Mouse (Mus musculus): Measurements from ENCODE around the gene Depdc5. TPM values are rescaled to one million over a fixed set of nuclear protein-coding genes. Genes with fewer than 3 reads are reported as not detected.

Gene Depdc5
- polyA plus RNA-seq, 1 experiment from 2014 or later: 3.0 TPM

GRCm38 (mm10) chr5:33014096-33014495 is 150.6 kb downstream of the Depdc5 start:
- no peak for DNase-seq
- H3K27me3 ChIP-seq (ENCODE audit: insufficient read depth, low read length): no peaks in the 10 kb centered on the region
- H3K4me3 ChIP-seq (ENCODE audit: low read depth, low read length): no peak overlapping the region
- no peak overlapping the region for H3K27ac ChIP-seq (ENCODE audit: low read depth)
- H3K4me1 ChIP-seq (ENCODE audit: insufficient read depth): peaks cover 7% of the 10 kb centered on the region
- ATAC-seq: no peak
- no peaks in the 10 kb centered on the region for H3K36me3 ChIP-seq (replicated peaks; ENCODE audit: insufficient read depth, low read length)
- TF ChIP-seq EP300 (IDR thresholded peaks at IDR 0.05; ENCODE audit: low read depth) (no peak), CTCF (IDR thresholded peaks at IDR 0.05; ENCODE audit: low read depth) (no peak)
- H3K9ac ChIP-seq (replicated peaks): no peak overlapping the region
- no peak overlapping the region for H3K4me2 ChIP-seq (ENCODE audit: low read depth, low read length)
- no peaks in the 10 kb centered on the region for H3K9me3 ChIP-seq (ENCODE audit: low read length)
- 61% methylated on average over 1 of the region's 1 CpGs for WGBS (ENCODE audit: insufficient replicate concordance)

- no peak overlapping the region for H3K4me2 ChIP-seq (ENCODE audit: low read depth, low read length)
- DNase-seq (no peak), ATAC-seq (no peak)
- H3K9ac ChIP-seq (replicated peaks): no peak overlapping the region
- no peak overlapping the region for H3K27ac ChIP-seq (ENCODE audit: low read depth)
- TF ChIP-seq CTCF (IDR thresholded peaks at IDR 0.05; ENCODE audit: low read depth) (no peak), EP300 (IDR thresholded peaks at IDR 0.05; ENCODE audit: low read depth) (peak; percentile 74)
- peaks cover 13% of the 10 kb centered on the region for H3K4me1 ChIP-seq (ENCODE audit: insufficient read depth)
- H3K36me3 ChIP-seq (replicated peaks; ENCODE audit: insufficient read depth, low read length): no peaks in the 10 kb centered on the region
- no peaks in the 10 kb centered on the region for H3K9me3 ChIP-seq (ENCODE audit: low read length)
- H3K4me3 ChIP-seq (ENCODE audit: low read depth, low read length): no peak overlapping the region
- 51% methylated on average over 5 of the region's 5 CpGs for WGBS (ENCODE audit: insufficient replicate concordance)
- no peaks in the 10 kb centered on the region for H3K27me3 ChIP-seq (ENCODE audit: insufficient read depth, low read length)
Measured at GRCm38 (mm10) chr5:33015579-33015978, 152.1 kb downstream of the Depdc5 start.

- no peak for DNase-seq
- no peaks in the 10 kb centered on the region for H3K9me3 ChIP-seq (ENCODE audit: low read length)
- TF ChIP-seq EP300 (IDR thresholded peaks at IDR 0.05; ENCODE audit: low read depth) (no peak), CTCF (IDR thresholded peaks at IDR 0.05; ENCODE audit: low read depth) (no peak)
- H3K36me3 ChIP-seq (replicated peaks; ENCODE audit: insufficient read depth, low read length): peaks cover 13% of the 10 kb centered on the region
- H3K4me2 ChIP-seq (ENCODE audit: low read depth, low read length): peak overlapping the region; percentile 88
- H3K27ac ChIP-seq (ENCODE audit: low read depth): peak overlapping the region; percentile 98
- peak overlapping the region; percentile 91 for H3K4me3 ChIP-seq (ENCODE audit: low read depth, low read length)
- peak; percentile 22 for ATAC-seq
- H3K9ac ChIP-seq (replicated peaks): peak overlapping the region; percentile 78
- peaks cover 30% of the 10 kb centered on the region for H3K4me1 ChIP-seq (ENCODE audit: insufficient read depth)
- H3K27me3 ChIP-seq (ENCODE audit: insufficient read depth, low read length): no peaks in the 10 kb centered on the region
- WGBS (ENCODE audit: insufficient replicate concordance): 4% methylated on average over 15 of the region's 15 CpGs
Measured at GRCm38 (mm10) chr5:33018189-33018560, 154.7 kb downstream of the Depdc5 start.

GRCm38 (mm10) chr5:33018561-33019425 is 155.3 kb downstream of the Depdc5 start, which contains the start of gene Ywhah:
Ywhah (plus strand) TSS chr5:33018816.
- peaks cover 33% of the 10 kb centered on the region for H3K4me1 ChIP-seq (ENCODE audit: insufficient read depth)
- TF ChIP-seq CTCF (IDR thresholded peaks at IDR 0.05; ENCODE audit: low read depth) (peak; percentile 38), EP300 (IDR thresholded peaks at IDR 0.05; ENCODE audit: low read depth) (peak; percentile 74; the same call in 1 of the 2 replicates)
- WGBS (ENCODE audit: insufficient replicate concordance): under 1% methylated on average over 56 of the region's 121 CpGs

GRCm38 (mm10) chr5:33019426-33019821 is 155.9 kb downstream of the Depdc5 start:
- Histone ChIP-seq H3K27ac (ENCODE audit: low read depth) (peak overlapping the region; percentile 98), H3K4me1 (ENCODE audit: insufficient read depth) (peaks cover 38% of the 10 kb centered on the region), H3K9me3 (ENCODE audit: low read length) (no peaks in the 10 kb centered on the region), H3K4me3 (ENCODE audit: low read depth, low read length) (peak overlapping the region; percentile 91), H3K9ac (replicated peaks) (peak overlapping the region; percentile 94), H3K27me3 (ENCODE audit: insufficient read depth, low read length) (no peaks in the 10 kb centered on the region), H3K36me3 (replicated peaks; ENCODE audit: insufficient read depth, low read length) (peaks cover 26% of the 10 kb centered on the region), H3K4me2 (ENCODE audit: low read depth, low read length) (peak overlapping the region; percentile 88)
- ATAC-seq (no peak), DNase-seq (no peak)
- WGBS (ENCODE audit: insufficient replicate concordance): 0% methylated on average over 12 of the region's 12 CpGs
- no peak for TF ChIP-seq EP300 (IDR thresholded peaks at IDR 0.05; ENCODE audit: low read depth)

More at GRCm38 (mm10) chr5:33018561-33019425, 155.3 kb downstream of the Depdc5 start, which contains the start of gene Ywhah:
- Histone ChIP-seq H3K27me3 (ENCODE audit: insufficient read depth, low read length) (no peaks in the 10 kb centered on the region), H3K36me3 (replicated peaks; ENCODE audit: insufficient read depth, low read length) (peaks cover 20% of the 10 kb centered on the region), H3K4me2 (ENCODE audit: low read depth, low read length) (peak within 1 kb of the TSS; percentile 88), H3K27ac (ENCODE audit: low read depth) (peak within 1 kb of the TSS; percentile 98), H3K4me3 (ENCODE audit: low read depth, low read length) (peak within 1 kb of the TSS; percentile 91), H3K9me3 (ENCODE audit: low read length) (no peaks in the 10 kb centered on the region), H3K9ac (replicated peaks) (peak within 1 kb of the TSS; percentile 94)
- ATAC-seq (peak; percentile 91), DNase-seq (peak; percentile 96)

- H3K27me3 ChIP-seq (ENCODE audit: insufficient read depth, low read length): no peaks in the 10 kb centered on the region
- ATAC-seq (no peak), DNase-seq (no peak)
- H3K4me2 ChIP-seq (ENCODE audit: low read depth, low read length): peak overlapping the region; percentile 45
- peaks cover 42% of the 10 kb centered on the region for H3K4me1 ChIP-seq (ENCODE audit: insufficient read depth)
- H3K36me3 ChIP-seq (replicated peaks; ENCODE audit: insufficient read depth, low read length): peaks cover 38% of the 10 kb centered on the region
- 0 out of 2 replicates have a peak overlapping the region, but pooled peaks have one; percentile 31 for H3K9ac ChIP-seq (replicated peaks)
- WGBS (ENCODE audit: insufficient replicate concordance): 75% methylated on average over 2 of the region's 2 CpGs
- H3K4me3 ChIP-seq (ENCODE audit: low read depth, low read length): no peak overlapping the region
- TF ChIP-seq EP300 (IDR thresholded peaks at IDR 0.05; ENCODE audit: low read depth) (no peak), CTCF (IDR thresholded peaks at IDR 0.05; ENCODE audit: low read depth) (peak; percentile 73)
- no peaks in the 10 kb centered on the region for H3K9me3 ChIP-seq (ENCODE audit: low read length)
- H3K27ac ChIP-seq (ENCODE audit: low read depth): no peak overlapping the region
Measured at GRCm38 (mm10) chr5:33021622-33022021, 158.1 kb downstream of the Depdc5 start.
